Mouse (Mus musculus): ENCODE results near the gene Rasgef1a. TPM values are rescaled to one million over a fixed set of nuclear protein-coding genes. Genes with fewer than 3 reads are reported as not detected.

Rasgef1a gene
- polyA plus RNA-seq, 1 experiment from 2014 or later: 0.19 TPM

Small RNA genes lying within 50 kb of the gene (microRNA-seq; reads per million reads assigned to microRNA genes)
- gene Mir7044: not detected

Other genes starting within 250 kb of the Rasgef1a start
- 75.1 and 81.3 TPM in 2 replicates for gene Zfp637, start 170.3 kb upstream of the Rasgef1a start, polyA plus RNA-seq (2014; fragmentation: Nextera tagmentation; extraction: Ambion mirVana)
- 0.96 and 1.7 TPM in 2 replicates for gene Zfp239, start 149.3 kb upstream of the Rasgef1a start, polyA plus RNA-seq (2014; fragmentation: Nextera tagmentation; extraction: Ambion mirVana)
- 457 and 471 TPM in 2 replicates for gene Hnrnpf, start 111.1 kb upstream of the Rasgef1a start, polyA plus RNA-seq (2014; fragmentation: Nextera tagmentation; extraction: Ambion mirVana)
- 0.73 and 2.5 TPM in 2 replicates for gene Fxyd4, start 73.7 kb upstream of the Rasgef1a start, polyA plus RNA-seq (2014; fragmentation: Nextera tagmentation; extraction: Ambion mirVana)
- 13.4 and 15.8 TPM in 2 replicates for gene Csgalnact2, start 127.7 kb downstream of the Rasgef1a start, polyA plus RNA-seq (2014; fragmentation: Nextera tagmentation; extraction: Ambion mirVana)
- gene Ret, start 186.3 kb downstream of the Rasgef1a start, polyA plus RNA-seq (2014; fragmentation: Nextera tagmentation; extraction: Ambion mirVana): 0.27 and 0.80 TPM in 2 replicates